Mouse (Mus musculus): Measurements from ENCODE around the gene Ripor2. TPM values are rescaled to one million over a fixed set of nuclear protein-coding genes. Genes with fewer than 3 reads are reported as not detected.
"Not testable (repeated sequence)": the region's sequence is repeated elsewhere in the genome, so short reads cannot be mapped to it uniquely, and the experiment has no call there.

The Ripor2 gene
- total RNA-seq, 2 experiments from 2014 or later, result 7.1 to 15.5 TPM

- ATAC-seq (replicated peaks; ENCODE audit: low FRiP score, poor library complexity, severe bottlenecking), result 0 out of 2 replicates have a peak, but pooled peaks have one; percentile 42
Measured at GRCm38 (mm10) chr13:24747823-24748222, 165.8 kb downstream of the Ripor2 start.

- no peak for ATAC-seq (replicated peaks; ENCODE audit: low FRiP score, poor library complexity, severe bottlenecking)
Measured at GRCm38 (mm10) chr13:24750807-24751206, 168.8 kb downstream of the Ripor2 start.

- no peak for ATAC-seq (replicated peaks; ENCODE audit: low FRiP score, poor library complexity, severe bottlenecking)
Measured at GRCm38 (mm10) chr13:24751396-24751795, 169.4 kb downstream of the Ripor2 start.

- no peak for ATAC-seq (replicated peaks; ENCODE audit: low FRiP score, poor library complexity, severe bottlenecking)
Measured at GRCm38 (mm10) chr13:24756756-24757155, 174.8 kb downstream of the Ripor2 start.

- ATAC-seq (replicated peaks; ENCODE audit: low FRiP score, poor library complexity, severe bottlenecking), result no peak
Measured at GRCm38 (mm10) chr13:24757820-24758564, 176.0 kb downstream of the Ripor2 start.

- ATAC-seq (replicated peaks; ENCODE audit: low FRiP score, poor library complexity, severe bottlenecking), result no peak
Measured at GRCm38 (mm10) chr13:24759451-24759850, 177.5 kb downstream of the Ripor2 start.

GRCm38 (mm10) chr13:24760351-24760870 lies 178.4 kb downstream of the Ripor2 start:
- no peak for ATAC-seq (replicated peaks; ENCODE audit: low FRiP score, poor library complexity, severe bottlenecking)

GRCm38 (mm10) chr13:24761083-24761402 lies 179.1 kb downstream of the Ripor2 start:
- no peak for ATAC-seq (replicated peaks; ENCODE audit: low FRiP score, poor library complexity, severe bottlenecking)

- peak; percentile 95 for ATAC-seq (replicated peaks; ENCODE audit: low FRiP score, poor library complexity, severe bottlenecking)
Measured at GRCm38 (mm10) chr13:24761403-24762227, 179.6 kb downstream of the Ripor2 start, which contains the start of gene Gmnn. Gene Gmnn, minus strand, starts transcription at chr13:24761923.

- no peak for ATAC-seq (replicated peaks; ENCODE audit: low FRiP score, poor library complexity, severe bottlenecking)
Measured at GRCm38 (mm10) chr13:24762254-24762653, 180.3 kb downstream of the Ripor2 start.

- ATAC-seq (replicated peaks; ENCODE audit: low FRiP score, poor library complexity, severe bottlenecking), result not testable (repeated sequence)
Measured at GRCm38 (mm10) chr13:24767809-24768208, 185.8 kb downstream of the Ripor2 start.

GRCm38 (mm10) chr13:24771482-24771881 lies 189.5 kb downstream of the Ripor2 start:
- ATAC-seq (replicated peaks; ENCODE audit: low FRiP score, poor library complexity, severe bottlenecking), result not testable (repeated sequence)

- ATAC-seq (replicated peaks; ENCODE audit: low FRiP score, poor library complexity, severe bottlenecking), result peak; percentile 77
Measured at GRCm38 (mm10) chr13:24776146-24776844, 194.3 kb downstream of the Ripor2 start.

- no peak for ATAC-seq (replicated peaks; ENCODE audit: low FRiP score, poor library complexity, severe bottlenecking)
Measured at GRCm38 (mm10) chr13:24778026-24778425, 196.0 kb downstream of the Ripor2 start.

GRCm38 (mm10) chr13:24778706-24779380 lies 196.9 kb downstream of the Ripor2 start:
- no peak for ATAC-seq (replicated peaks; ENCODE audit: low FRiP score, poor library complexity, severe bottlenecking)

- no peak for ATAC-seq (replicated peaks; ENCODE audit: low FRiP score, poor library complexity, severe bottlenecking)
Measured at GRCm38 (mm10) chr13:24781916-24782315, 199.9 kb downstream of the Ripor2 start.

Measured in erythroid progenitor cell, adult 5-6 weeks (primary cell).